Comparison of ENCODE assay signal across 8 mouse cellular contexts in the genomic region with DNA sequence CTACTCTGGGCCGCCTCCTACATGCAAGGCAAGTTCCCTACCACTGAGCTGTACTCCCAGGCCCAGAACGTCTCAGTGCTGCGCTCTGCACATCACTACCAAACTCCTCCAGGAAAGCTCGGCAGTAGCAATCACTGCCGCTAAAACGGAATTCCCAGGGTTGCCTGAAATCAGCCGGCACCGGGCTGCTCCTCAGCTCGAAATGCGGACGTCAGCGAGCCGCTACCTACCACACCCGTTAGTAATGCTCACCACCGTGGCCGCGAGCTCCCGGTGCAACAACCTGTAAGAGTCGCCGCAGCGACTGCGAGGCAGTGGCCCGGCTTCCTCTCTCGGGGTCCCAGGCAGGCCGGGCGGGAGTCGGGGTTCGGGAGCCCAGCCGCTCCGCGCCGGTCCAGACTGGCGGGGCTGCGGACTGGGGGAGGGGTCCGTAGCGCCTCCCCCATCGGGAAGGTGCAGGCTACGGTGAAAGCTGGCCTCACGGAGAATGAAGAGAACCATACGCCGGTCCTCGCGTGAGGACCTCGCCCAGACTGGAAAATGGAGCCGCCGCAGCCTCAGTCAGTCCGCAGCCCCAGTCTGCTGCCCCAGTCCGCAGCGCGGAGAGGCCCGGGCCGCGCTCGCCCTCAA. TPM values are rescaled to one million over a fixed set of nuclear protein-coding genes. Genes with fewer than 3 reads are reported as not detected.
DNase-seq lines count a peak whose midpoint lies in the region; ATAC-seq and TF ChIP-seq lines count a peak whose summit lies in the region.

No protein-coding gene starts in this region.

- TF ChIP-seq POLR2A in lung, adult 2 months (IDR thresholded peaks at IDR 0.05; ENCODE audit: borderline replicate concordance, extremely low read depth, low read depth, low read length), result no peak

- DNase-seq in CD4-positive, CD25-positive, alpha-beta regulatory T cell, adult 2 months (ENCODE audit: low read depth, low spot score), result peak; percentile 65
- peak; percentile 62 for DNase-seq in adrenal gland, postnatal 25 days
- peak; percentile 26 for DNase-seq in fibroblast of lung, adult 2 months (ENCODE audit: low read depth)
- peak; percentile 74 for DNase-seq in kidney, postnatal 10 days
- DNase-seq in lung, adult 2 months, result peak; percentile 74
- DNase-seq in thymus, postnatal 0 days (ENCODE audit: low spot score), result peak; percentile 66

- peak overlapping the region; percentile 98 for H3K27ac ChIP-seq in heart, embryonic 14.5 days (replicated peaks in 1 of 2; ENCODE audit: control insufficient read depth in 1 of 2, insufficient read depth in 1 of 2, low read depth in 2 of 2, low read length in 2 of 2)
- peak overlapping the region; percentile 98 for H3K27ac ChIP-seq in neural tube, embryonic 14.5 days (ENCODE audit: low read depth, low read length)

- H3K4me1 ChIP-seq in heart, embryonic 14.5 days (ENCODE audit: control insufficient read depth in 2 of 2, insufficient read depth in 2 of 2, low read length in 2 of 2), result peaks cover 0 to 8% of the 10 kb centered on the region in 2 experiments; a peak in 2 of 4 replicates
- peaks cover 12% of the 10 kb centered on the region for H3K4me1 ChIP-seq in lung, adult 2 months (ENCODE audit: control insufficient read depth, insufficient read depth, low read length)
- H3K4me1 ChIP-seq in neural tube, embryonic 14.5 days (ENCODE audit: control insufficient read depth, insufficient read depth, low read length), result peaks cover 7% of the 10 kb centered on the region; the same call in 1 of the 2 replicates

- H3K4me3 ChIP-seq in heart, embryonic 14.5 days (ENCODE audit: control insufficient read depth in 1 of 2, insufficient read depth in 1 of 2, low read depth in 1 of 2, low read length in 2 of 2), result peak overlapping the region; percentile 68 to 99
- peak overlapping the region; percentile 81 for H3K4me3 ChIP-seq in lung, adult 2 months (replicated peaks; ENCODE audit: extremely low read depth, low read depth, low read length)
- H3K4me3 ChIP-seq in neural tube, embryonic 14.5 days (ENCODE audit: low read depth, low read length), result peak overlapping the region; percentile 98

- no peaks in the 10 kb centered on the region for H3K9me3 ChIP-seq in heart, embryonic 14.5 days (ENCODE audit: control insufficient read depth, low read length)
- no peaks in the 10 kb centered on the region for H3K9me3 ChIP-seq in neural tube, embryonic 14.5 days (ENCODE audit: control insufficient read depth, low read length)

- H3K27me3 ChIP-seq in heart, embryonic 14.5 days (ENCODE audit: control insufficient read depth, insufficient read depth, low read length), result no peaks in the 10 kb centered on the region
- no peaks in the 10 kb centered on the region for H3K27me3 ChIP-seq in neural tube, embryonic 14.5 days (ENCODE audit: control insufficient read depth, insufficient read depth, low read length)

- 0 out of 2 replicates have a peak, but pooled peaks cover 3% of the 10 kb centered on the region for H3K36me3 ChIP-seq in heart, embryonic 14.5 days (ENCODE audit: control insufficient read depth, insufficient read depth, low read length)
- H3K36me3 ChIP-seq in neural tube, embryonic 14.5 days (ENCODE audit: control insufficient read depth, insufficient read depth, low read length), result no peaks in the 10 kb centered on the region

- ATAC-seq in heart, embryonic 14.5 days (ENCODE audit: insufficient number of reproducible peaks, insufficient read depth, low FRiP score, low read depth), result no peak; the same call in none of the 2 replicates
- ATAC-seq in neural tube, embryonic 14.5 days (ENCODE audit: low read depth), result peak; percentile 83

- H3K4me2 ChIP-seq in heart, embryonic 14.5 days (ENCODE audit: low read length), result peak overlapping the region; percentile 80
- peak overlapping the region; percentile 67 for H3K4me2 ChIP-seq in neural tube, embryonic 14.5 days (ENCODE audit: low read depth, low read length)

- H3K9ac ChIP-seq in heart, embryonic 14.5 days (ENCODE audit: low read length), result peak overlapping the region; percentile 97
- H3K9ac ChIP-seq in neural tube, embryonic 14.5 days (replicated peaks; ENCODE audit: low read depth, low read length), result peak overlapping the region; percentile 94

- no peak for TF ChIP-seq CTCF in lung, adult 2 months (IDR thresholded peaks at IDR 0.05; ENCODE audit: insufficient read depth, low read length)

- under 1% methylated on average over 46 of the region's 54 CpGs for WGBS in heart, embryonic 14.5 days
- under 1% methylated on average over 54 of the region's 54 CpGs for WGBS in lung, adult 2 months
- WGBS in neural tube, embryonic 14.5 days, result under 1% methylated on average over 47 of the region's 54 CpGs

RNA-seq across cellular contexts. Expression of a gene that starts 0.5 kb away (rescaled TPM):
- 20.8 and 25.1 TPM in 2 replicates for total RNA-seq in adrenal gland, postnatal 25 days (2021)
- 64.6 and 65.1 TPM in 2 replicates for polyA plus RNA-seq in heart, embryonic 14.5 days (2014; fragmentation: Nextera tagmentation; extraction: Ambion mirVana)
- 45.2 and 67.7 TPM in 2 replicates for polyA plus RNA-seq in lung, adult 2 months (2012; rRNA removed)
- polyA plus RNA-seq in neural tube, embryonic 14.5 days (2014; fragmentation: Nextera tagmentation; extraction: Ambion mirVana), result 152 and 153 TPM in 2 replicates
- 144 and 158 TPM in 2 replicates for polyA plus RNA-seq in thymus, postnatal 0 days (2015; fragmentation: Nextera tagmentation; extraction: Ambion mirVana)
